Mouse (Mus musculus): ENCODE measurements around the gene Gpr183. TPM values are rescaled to one million over a fixed set of nuclear protein-coding genes. Genes with fewer than 3 reads are reported as not detected.

Gpr183 gene
- 3.9 and 5.0 TPM in 2 replicates for polyA plus RNA-seq (2015; fragmentation: Nextera tagmentation; extraction: Ambion mirVana)

GRCm38 (mm10) chr14:121964990-121965389, at the start of gene Gpr183:
Gpr183 (minus strand) TSS chr14:121965195.
- Histone ChIP-seq H3K27me3 (no peaks in the 10 kb centered on the region), H3K27ac (no peak within 1 kb of the TSS), H3K36me3 (no peaks in the 10 kb centered on the region), H3K4me3 (0 out of 2 replicates have a peak within 1 kb of the TSS, but pooled peaks have one; percentile 4), H3K4me1 (0 out of 2 replicates have a peak, but pooled peaks cover 3% of the 10 kb centered on the region), H3K9ac (no peak within 1 kb of the TSS), H3K9me3 (no peaks in the 10 kb centered on the region), H3K4me2 (no peak within 1 kb of the TSS)
- WGBS = 40% methylated on average over 6 of the region's 6 CpGs
- no peak for ATAC-seq (ENCODE audit: insufficient number of reproducible peaks, low FRiP score, low TSS enrichment, low read depth)

- H3K4me2 ChIP-seq = no peak overlapping the region
- H3K9ac ChIP-seq = no peak overlapping the region
- no peaks in the 10 kb centered on the region for H3K9me3 ChIP-seq
- H3K4me3 ChIP-seq = no peak overlapping the region
- 0 out of 2 replicates have a peak, but pooled peaks cover 4% of the 10 kb centered on the region for H3K36me3 ChIP-seq
- no peaks in the 10 kb centered on the region for H3K27me3 ChIP-seq
- H3K4me1 ChIP-seq = peaks cover 6% of the 10 kb centered on the region; the same call in 1 of the 2 replicates
- no peak overlapping the region for H3K27ac ChIP-seq
- 82% methylated on average over 14 of the region's 14 CpGs for WGBS
- ATAC-seq (ENCODE audit: insufficient number of reproducible peaks, low FRiP score, low TSS enrichment, low read depth) = no peak
Observed at GRCm38 (mm10) chr14:122013417-122013951, 48.5 kb upstream of the Gpr183 start.

GRCm38 (mm10) chr14:122012814-122013213, 47.8 kb upstream of the Gpr183 start:
- H3K36me3 ChIP-seq = 0 out of 2 replicates have a peak, but pooled peaks cover 4% of the 10 kb centered on the region
- ATAC-seq (ENCODE audit: insufficient number of reproducible peaks, low FRiP score, low TSS enrichment, low read depth) = no peak
- no peak overlapping the region for H3K4me2 ChIP-seq
- WGBS = 54% methylated on average over 13 of the region's 13 CpGs
- H3K4me3 ChIP-seq = no peak overlapping the region
- no peak overlapping the region for H3K9ac ChIP-seq
- no peaks in the 10 kb centered on the region for H3K27me3 ChIP-seq
- H3K27ac ChIP-seq = no peak overlapping the region
- 0 out of 2 replicates have a peak, but pooled peaks cover 3% of the 10 kb centered on the region for H3K4me1 ChIP-seq
- no peaks in the 10 kb centered on the region for H3K9me3 ChIP-seq

- no peak overlapping the region for H3K4me2 ChIP-seq
- ATAC-seq (ENCODE audit: insufficient number of reproducible peaks, low FRiP score, low TSS enrichment, low read depth) = no peak
- H3K9me3 ChIP-seq = no peaks in the 10 kb centered on the region
- no peak overlapping the region for H3K27ac ChIP-seq
- no peak overlapping the region for H3K9ac ChIP-seq
- WGBS = 75% methylated on average over 5 of the region's 5 CpGs
- H3K4me1 ChIP-seq = 0 out of 2 replicates have a peak, but pooled peaks cover 3% of the 10 kb centered on the region
- no peaks in the 10 kb centered on the region for H3K27me3 ChIP-seq
- 0 out of 2 replicates have a peak, but pooled peaks cover 4% of the 10 kb centered on the region for H3K36me3 ChIP-seq
- H3K4me3 ChIP-seq = no peak overlapping the region
Observed at GRCm38 (mm10) chr14:122012193-122012592, 47.2 kb upstream of the Gpr183 start.

- Histone ChIP-seq H3K36me3 (0 out of 2 replicates have a peak, but pooled peaks cover 4% of the 10 kb centered on the region), H3K4me3 (no peak overlapping the region), H3K9ac (no peak overlapping the region), H3K4me2 (no peak overlapping the region), H3K27me3 (no peaks in the 10 kb centered on the region), H3K27ac (no peak overlapping the region), H3K4me1 (0 out of 2 replicates have a peak, but pooled peaks cover 3% of the 10 kb centered on the region), H3K9me3 (no peaks in the 10 kb centered on the region)
- 90% methylated on average over 8 of the region's 8 CpGs for WGBS
- no peak for ATAC-seq (ENCODE audit: insufficient number of reproducible peaks, low FRiP score, low TSS enrichment, low read depth)
Observed at GRCm38 (mm10) chr14:122011768-122012167, 46.8 kb upstream of the Gpr183 start.

- no peaks in the 10 kb centered on the region for H3K9me3 ChIP-seq
- no peak overlapping the region for H3K9ac ChIP-seq
- H3K27ac ChIP-seq = no peak overlapping the region
- 0 out of 2 replicates have a peak, but pooled peaks cover 4% of the 10 kb centered on the region for H3K36me3 ChIP-seq
- H3K4me3 ChIP-seq = no peak overlapping the region
- 0 out of 2 replicates have a peak, but pooled peaks cover 3% of the 10 kb centered on the region for H3K4me1 ChIP-seq
- no peak for ATAC-seq (ENCODE audit: insufficient number of reproducible peaks, low FRiP score, low TSS enrichment, low read depth)
- H3K4me2 ChIP-seq = no peak overlapping the region
- no peaks in the 10 kb centered on the region for H3K27me3 ChIP-seq
- WGBS = 59% methylated on average over 7 of the region's 7 CpGs
Observed at GRCm38 (mm10) chr14:122010301-122010700, 45.3 kb upstream of the Gpr183 start.

- no peak overlapping the region for H3K4me3 ChIP-seq
- no peaks in the 10 kb centered on the region for H3K27me3 ChIP-seq
- H3K4me2 ChIP-seq = no peak overlapping the region
- ATAC-seq (ENCODE audit: insufficient number of reproducible peaks, low FRiP score, low TSS enrichment, low read depth) = no peak
- no peak overlapping the region for H3K27ac ChIP-seq
- H3K36me3 ChIP-seq = 0 out of 2 replicates have a peak, but pooled peaks cover 4% of the 10 kb centered on the region
- no peak overlapping the region for H3K9ac ChIP-seq
- 89% methylated on average over 13 of the region's 13 CpGs for WGBS
- H3K9me3 ChIP-seq = no peaks in the 10 kb centered on the region
- H3K4me1 ChIP-seq = 0 out of 2 replicates have a peak, but pooled peaks cover 3% of the 10 kb centered on the region
Observed at GRCm38 (mm10) chr14:122009502-122009901, 44.5 kb upstream of the Gpr183 start.

GRCm38 (mm10) chr14:122008261-122008660, 43.3 kb upstream of the Gpr183 start:
- Histone ChIP-seq H3K27me3 (no peaks in the 10 kb centered on the region), H3K4me3 (no peak overlapping the region), H3K27ac (no peak overlapping the region), H3K9me3 (no peaks in the 10 kb centered on the region), H3K4me2 (no peak overlapping the region), H3K4me1 (0 out of 2 replicates have a peak, but pooled peaks cover under 1% of the 10 kb centered on the region), H3K36me3 (0 out of 2 replicates have a peak, but pooled peaks cover 4% of the 10 kb centered on the region), H3K9ac (no peak overlapping the region)
- 84% methylated on average over 4 of the region's 4 CpGs for WGBS
- no peak for ATAC-seq (ENCODE audit: insufficient number of reproducible peaks, low FRiP score, low TSS enrichment, low read depth)

GRCm38 (mm10) chr14:122003812-122004211, 38.8 kb upstream of the Gpr183 start:
- no peak for ATAC-seq (ENCODE audit: insufficient number of reproducible peaks, low FRiP score, low TSS enrichment, low read depth)
- H3K36me3 ChIP-seq = 0 out of 2 replicates have a peak, but pooled peaks cover 7% of the 10 kb centered on the region
- H3K4me3 ChIP-seq = no peak overlapping the region
- H3K4me2 ChIP-seq = no peak overlapping the region
- no peaks in the 10 kb centered on the region for H3K27me3 ChIP-seq
- no peak overlapping the region for H3K27ac ChIP-seq
- H3K9me3 ChIP-seq = no peaks in the 10 kb centered on the region
- no peak overlapping the region for H3K9ac ChIP-seq
- H3K4me1 ChIP-seq = no peaks in the 10 kb centered on the region

GRCm38 (mm10) chr14:122002224-122002623, 37.2 kb upstream of the Gpr183 start:
- no peak overlapping the region for H3K4me3 ChIP-seq
- no peaks in the 10 kb centered on the region for H3K4me1 ChIP-seq
- no peak overlapping the region for H3K4me2 ChIP-seq
- 0 out of 2 replicates have a peak, but pooled peaks cover 7% of the 10 kb centered on the region for H3K36me3 ChIP-seq
- ATAC-seq (ENCODE audit: insufficient number of reproducible peaks, low FRiP score, low TSS enrichment, low read depth) = no peak
- H3K27me3 ChIP-seq = no peaks in the 10 kb centered on the region
- H3K9me3 ChIP-seq = no peaks in the 10 kb centered on the region
- H3K27ac ChIP-seq = no peak overlapping the region
- 90% methylated on average over 7 of the region's 7 CpGs for WGBS
- H3K9ac ChIP-seq = no peak overlapping the region

- Histone ChIP-seq H3K4me2 (no peak overlapping the region), H3K36me3 (peaks cover 14% of the 10 kb centered on the region; the same call in 1 of the 2 replicates), H3K27ac (no peak overlapping the region), H3K9me3 (no peaks in the 10 kb centered on the region), H3K4me1 (no peaks in the 10 kb centered on the region), H3K27me3 (no peaks in the 10 kb centered on the region), H3K4me3 (no peak overlapping the region), H3K9ac (no peak overlapping the region)
- WGBS = 89% methylated on average over 17 of the region's 17 CpGs
- no peak for ATAC-seq (ENCODE audit: insufficient number of reproducible peaks, low FRiP score, low TSS enrichment, low read depth)
Observed at GRCm38 (mm10) chr14:122000346-122001105, 35.5 kb upstream of the Gpr183 start.

- WGBS = 70% methylated on average over 8 of the region's 8 CpGs
- Histone ChIP-seq H3K27me3 (no peaks in the 10 kb centered on the region), H3K36me3 (peaks cover 14% of the 10 kb centered on the region; the same call in 1 of the 2 replicates), H3K27ac (no peak overlapping the region), H3K4me2 (no peak overlapping the region), H3K9ac (no peak overlapping the region), H3K4me1 (no peaks in the 10 kb centered on the region), H3K4me3 (no peak overlapping the region), H3K9me3 (no peaks in the 10 kb centered on the region)
- ATAC-seq (ENCODE audit: insufficient number of reproducible peaks, low FRiP score, low TSS enrichment, low read depth) = no peak
Observed at GRCm38 (mm10) chr14:121999455-121999854, 34.5 kb upstream of the Gpr183 start.
